Mouse (Mus musculus) left cerebral cortex, postnatal 10 days (tissue): Measurements from ENCODE around the gene Pfkfb2. TPM values are rescaled to one million over a fixed set of nuclear protein-coding genes. Genes with fewer than 3 reads are reported as not detected.
A peak's percentile ranks its signal among the peaks of the same experiment; 100 is the strongest.
"Not testable (repeated sequence)": the region's sequence is repeated elsewhere in the genome, so short reads cannot be mapped to it uniquely, and the experiment has no call there.

Experiments
- DNase-seq, 2 experiments: peaks; one replicate each; pipeline ENCODE4 v3.0.0; 2021 to 2022; ENCODE audit warnings: low spot score in 2 of 2, mixed read lengths in 1 of 2; ENCODE audit errors: extremely low spot score in 1 of 2
- intact Hi-C: fragments of 180-260 bp; cut with DNase I; formaldehyde crosslinking; loops from one replicate; pipeline ENCODE4 v1.15.1; 2025
- total RNA-seq, 2 experiments: library from RNA; stranded (reverse); gene quantifications; 2 replicates each; pipeline ENCODE4 v1.2.3; 2021

The Pfkfb2 gene
- total RNA-seq, 2 experiments from 2014 or later: 42.5 to 43.7 TPM

DNA sequence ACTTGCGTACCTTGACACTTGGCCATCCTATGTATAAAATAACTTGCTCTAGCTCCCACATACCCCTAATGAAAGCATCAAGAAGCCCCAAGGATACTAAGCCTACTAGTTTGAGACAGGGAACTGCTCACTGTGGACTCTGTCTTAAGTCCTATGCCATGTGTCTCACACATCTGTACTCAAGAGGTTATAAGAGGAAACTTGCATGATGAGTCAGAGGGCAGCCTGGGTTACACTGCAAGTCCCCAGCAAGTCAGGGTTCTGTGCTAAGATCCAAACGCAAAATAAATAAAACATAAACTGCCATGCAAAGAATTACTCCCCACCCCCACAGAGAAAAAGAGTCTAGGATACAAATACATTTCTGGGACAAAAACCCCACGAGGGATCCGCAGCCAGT is 15.0 kb downstream of the Pfkfb2 start:
- DNase-seq: no peak
- intact Hi-C loops: no loop called here

DNA sequence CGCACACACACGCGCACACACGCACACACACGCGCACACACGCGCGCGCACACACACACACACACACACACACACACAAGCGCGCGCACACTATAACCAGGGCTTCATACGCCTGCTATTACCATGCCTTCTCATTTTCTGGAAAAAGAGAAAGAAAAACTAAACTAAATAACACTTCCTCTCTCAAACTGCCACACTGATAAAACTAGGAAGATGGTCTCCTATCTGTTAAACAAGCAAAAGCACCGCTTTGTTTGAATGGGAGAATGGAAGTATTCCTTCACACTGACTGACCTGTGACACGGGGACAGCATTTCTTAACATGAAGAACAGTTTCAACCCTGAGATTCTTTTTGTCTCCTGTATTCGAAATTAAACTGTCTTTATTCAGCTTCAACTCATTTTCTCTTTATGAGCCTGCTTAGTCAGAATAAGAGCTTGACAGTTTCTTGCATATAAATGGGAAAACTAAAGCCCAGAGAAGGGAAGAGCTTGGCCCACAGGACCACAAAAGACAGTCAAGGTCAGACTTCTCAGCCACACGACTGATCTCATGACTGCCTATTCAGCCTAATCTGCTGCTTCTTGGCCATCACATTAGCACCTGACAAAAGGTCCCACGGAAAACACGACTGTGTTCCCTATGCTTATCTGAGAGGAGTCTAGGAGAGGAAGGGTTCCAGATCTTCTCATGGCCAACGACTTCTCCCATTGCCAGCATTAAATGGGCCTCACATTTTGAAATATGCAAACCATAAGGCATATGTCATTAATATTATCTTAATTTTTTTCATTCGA is 18.6 kb downstream of the Pfkfb2 start:
- intact Hi-C loops: no loop called here
- no peak for DNase-seq

DNA sequence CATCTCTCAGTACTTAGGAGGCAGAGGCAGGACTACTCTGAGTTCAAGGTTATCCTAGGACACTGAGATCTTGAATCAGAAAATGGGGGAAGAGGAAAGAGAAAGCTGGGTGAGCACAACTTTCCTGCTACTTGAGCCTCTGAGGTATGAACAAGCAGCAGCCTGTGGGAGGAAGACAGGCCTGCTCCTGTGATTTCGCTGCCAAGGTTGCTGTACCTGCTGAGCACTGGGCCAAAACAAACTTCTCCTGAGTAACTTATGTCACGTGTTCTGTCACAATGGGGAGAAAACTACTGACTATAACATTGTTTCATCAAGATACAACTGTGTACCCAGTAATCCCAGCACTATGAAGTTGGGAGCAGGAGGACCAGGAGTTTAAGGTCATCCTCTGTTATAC is 25.4 kb downstream of the Pfkfb2 start:
- DNase-seq: no peak
- intact Hi-C loops: loop anchor here (5.0 kb wide), 1 partner anchor 349 kb away; no protein-coding TSS in a partner anchor

DNA sequence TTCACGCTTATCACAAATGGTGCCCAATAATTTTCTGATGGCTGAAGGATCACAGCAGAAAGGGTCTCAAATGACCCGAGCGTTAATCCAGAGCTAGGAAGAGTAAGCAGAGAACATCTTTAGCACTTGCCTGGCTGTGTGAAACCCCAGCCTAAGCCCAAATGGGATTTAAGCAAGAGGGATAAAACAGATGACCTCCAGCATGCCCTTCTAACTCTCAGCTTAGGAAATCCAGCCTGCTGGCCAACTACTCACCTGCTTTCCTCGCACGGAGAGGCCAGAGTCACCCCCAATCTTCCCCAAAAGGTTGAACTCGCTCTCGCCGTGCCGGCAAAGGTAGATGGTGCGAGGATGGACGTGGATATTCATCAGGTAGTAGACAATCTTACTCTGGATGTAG is 27.1 kb downstream of the Pfkfb2 start:
- no peak for DNase-seq
- intact Hi-C loops: loop anchor here (5.0 kb wide), 1 partner anchor 350 kb away; no protein-coding TSS in a partner anchor

DNA sequence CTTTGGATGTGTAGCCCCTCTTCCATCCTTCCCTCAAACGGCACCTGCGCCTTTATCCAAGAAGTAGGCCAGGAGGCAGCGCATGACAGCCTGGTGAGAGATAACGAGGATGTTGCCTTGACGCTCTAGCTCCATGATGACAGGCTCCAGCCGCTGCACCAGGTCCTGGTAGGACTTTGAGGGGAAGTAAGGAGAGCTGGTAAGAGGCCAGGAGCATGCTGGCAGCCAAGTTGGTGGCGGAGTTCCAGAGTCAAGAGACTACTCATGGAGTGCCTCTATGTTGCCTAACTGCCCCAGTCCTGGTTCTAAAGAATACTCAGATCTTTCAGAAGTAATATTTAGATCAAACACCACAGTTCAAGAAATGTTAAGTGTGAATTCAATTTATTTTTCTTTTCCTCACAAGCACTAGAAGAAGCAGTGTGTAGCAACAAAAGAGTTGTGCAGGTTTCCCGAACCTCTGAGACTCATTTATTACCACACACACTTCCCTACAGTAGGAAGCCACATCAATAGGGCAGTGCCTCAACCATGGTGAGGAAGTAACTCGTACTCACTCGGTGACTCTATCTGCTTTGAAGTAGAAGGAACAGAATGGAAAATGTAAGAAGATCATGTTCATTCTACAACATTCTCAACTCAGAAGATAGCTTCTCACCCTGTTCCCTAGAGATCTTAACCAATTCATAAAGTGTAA is 29.0 kb downstream of the Pfkfb2 start:
- intact Hi-C loops: loop anchor here (5.0 kb wide), 1 partner anchor 352 kb away; no protein-coding TSS in a partner anchor
- DNase-seq: peak; percentile 28 to 46

DNA sequence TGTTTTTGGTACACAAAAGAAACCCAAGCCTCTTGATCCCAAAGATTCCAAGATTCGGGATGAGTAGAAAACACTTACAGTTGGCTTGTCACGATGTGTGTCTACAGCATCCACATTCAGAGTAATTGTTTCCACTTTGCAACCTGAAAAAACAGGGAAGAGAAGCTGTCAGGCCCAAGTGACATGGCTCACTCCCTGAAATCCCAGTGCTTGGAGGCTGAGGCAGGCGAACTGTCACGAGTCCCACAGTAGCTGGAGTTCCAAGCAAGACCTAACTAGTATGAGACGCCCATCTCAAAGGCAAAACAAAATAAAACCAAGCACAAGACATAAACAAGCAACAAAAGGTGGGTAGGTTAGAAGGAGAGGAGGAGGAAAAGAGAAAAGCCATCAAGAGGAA is 30.5 kb downstream of the Pfkfb2 start:
- intact Hi-C loops: no loop called here

DNA sequence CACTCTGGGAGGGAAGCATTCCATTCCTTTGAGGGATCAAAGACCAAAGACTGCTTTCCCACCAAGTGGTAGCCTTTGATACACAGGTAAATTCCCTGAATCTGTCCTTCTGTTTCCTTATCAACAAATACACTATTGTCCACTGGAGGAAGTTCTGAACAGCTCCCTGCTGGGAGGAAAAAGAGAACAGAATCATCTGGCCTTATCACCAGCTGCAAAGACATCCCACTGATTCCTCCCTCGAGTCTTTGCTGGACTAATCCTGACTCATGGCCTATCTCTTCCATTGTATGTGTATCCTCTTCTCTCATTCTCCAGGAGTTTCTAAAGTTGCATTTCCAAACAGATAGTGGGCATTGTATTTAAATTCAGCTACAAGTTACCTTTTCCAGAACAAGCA is 45.1 kb downstream of the Pfkfb2 start:
- intact Hi-C loops: no loop called here
- DNase-seq: no peak

More for the DNA sequence above, 30.5 kb downstream of the Pfkfb2 start:
- DNase-seq: no peak

DNA sequence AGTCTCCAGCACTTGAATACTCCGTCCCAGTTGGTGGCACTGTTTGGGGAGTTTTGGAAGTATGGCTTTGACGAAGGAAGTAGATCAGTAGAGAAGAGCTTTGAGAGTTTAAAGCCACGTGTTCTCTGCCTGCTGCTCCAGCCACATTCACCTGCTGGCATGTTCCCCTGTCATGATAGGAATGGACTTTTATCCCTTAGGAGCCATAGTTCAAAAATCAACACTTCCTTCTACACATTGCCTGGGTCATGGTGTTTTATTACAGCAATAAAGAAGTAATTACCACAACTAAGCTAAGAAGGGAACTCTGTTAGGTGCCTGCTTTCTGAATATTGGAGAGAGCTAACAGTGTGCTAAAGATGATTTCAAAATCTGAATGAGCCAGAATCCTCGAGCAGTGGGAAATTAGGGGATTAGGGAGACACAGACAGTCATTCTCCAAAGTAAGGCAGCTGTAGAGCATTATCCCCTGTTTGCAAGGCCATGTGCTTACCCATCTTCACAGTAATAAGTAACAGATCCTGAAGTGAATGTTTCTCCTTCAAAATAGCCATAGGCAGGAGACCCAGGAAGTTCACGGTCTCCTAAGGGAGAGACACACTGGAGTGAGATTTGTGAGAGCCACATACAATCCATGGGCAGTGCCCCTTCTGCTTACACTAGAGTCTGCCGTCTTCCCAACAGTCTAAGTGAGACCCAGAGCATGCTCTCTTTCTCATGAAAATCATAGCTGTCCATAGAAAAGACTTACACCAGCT is 47.2 kb downstream of the Pfkfb2 start:
- intact Hi-C loops: no loop called here
- DNase-seq: no peak

DNA sequence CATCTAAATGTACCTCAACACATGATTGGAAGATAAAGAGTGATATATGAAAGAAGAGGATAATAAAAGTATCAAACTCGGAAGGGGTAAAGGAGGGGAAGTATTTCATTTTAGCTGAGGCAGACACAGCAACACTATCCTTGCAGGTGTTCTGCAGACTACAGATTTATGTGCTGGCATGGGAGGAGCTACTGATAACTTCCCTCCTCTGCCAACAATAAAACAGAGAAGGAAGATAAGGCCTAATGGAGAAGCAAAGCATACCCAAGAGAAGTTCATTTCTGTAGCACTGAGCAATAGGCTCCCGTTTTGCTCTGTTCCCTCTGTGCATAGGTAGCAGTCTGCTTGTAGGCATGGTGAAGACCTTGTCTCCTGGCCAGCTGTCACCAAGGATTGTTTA is 48.0 kb downstream of the Pfkfb2 start:
- no peak for DNase-seq
- intact Hi-C loops: no loop called here

DNA sequence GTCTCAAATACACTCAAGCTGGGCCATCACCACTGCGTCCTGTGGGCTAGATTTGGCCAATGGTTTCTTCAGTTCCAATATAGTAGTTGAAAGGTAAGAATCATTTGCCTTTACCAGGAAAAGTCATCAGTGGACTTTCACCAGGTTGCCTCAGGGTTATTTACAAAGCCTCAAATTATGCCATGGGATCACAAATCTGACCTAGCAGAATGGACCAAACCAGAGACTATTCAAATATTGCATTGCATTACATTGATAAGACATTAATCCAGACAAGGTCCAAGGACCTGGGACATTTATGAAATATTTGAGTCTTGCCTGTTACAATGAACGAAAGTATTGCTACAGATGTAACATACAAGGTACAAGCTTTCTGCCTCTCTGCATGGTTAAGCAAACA is 50.5 kb downstream of the Pfkfb2 start:
- no peak for DNase-seq
- intact Hi-C loops: no loop called here

DNA sequence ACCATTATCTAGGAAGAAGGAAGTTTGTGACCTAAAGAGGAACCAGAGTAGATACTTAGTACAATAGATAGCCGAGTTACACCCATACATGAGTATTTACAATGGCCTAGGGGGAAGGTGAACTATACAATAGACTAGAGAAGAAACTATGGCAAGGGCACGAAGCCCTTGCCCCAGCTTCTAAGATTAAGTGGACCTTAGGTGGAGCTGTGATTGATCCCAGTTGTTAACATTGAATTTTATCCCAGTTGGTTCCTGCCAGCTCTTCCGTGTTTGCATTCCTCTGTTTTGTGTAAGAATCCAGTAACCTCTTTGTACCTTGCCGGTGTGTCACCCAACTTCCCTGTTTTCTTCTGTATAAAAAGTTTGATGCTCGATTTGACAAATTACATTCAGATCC is 65.5 kb downstream of the Pfkfb2 start:
- intact Hi-C loops, DNase-seq: not testable (repeated sequence)

DNA sequence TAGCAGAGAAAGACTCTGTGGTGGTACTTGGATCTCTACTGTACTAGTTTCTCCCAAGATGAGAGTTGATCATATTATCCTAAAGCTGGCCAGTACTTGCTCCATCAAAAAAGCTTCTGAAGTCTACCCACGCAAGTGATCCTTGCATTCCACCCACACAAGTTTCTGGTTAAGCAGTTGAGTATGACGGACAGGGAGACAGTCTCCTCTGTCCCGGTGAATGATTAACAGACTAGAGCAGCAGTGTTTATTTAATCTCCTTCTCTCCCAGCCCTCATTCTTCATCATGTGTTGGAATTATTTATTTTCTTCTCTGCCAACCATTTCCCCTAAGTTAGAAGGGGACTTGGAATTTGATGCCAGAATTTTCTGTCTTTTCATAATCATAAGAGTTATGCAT is 67.6 kb downstream of the Pfkfb2 start, which contains the start of gene C4bp:
Gene C4bp, minus strand, starts transcription at position 179 of the 400 bp plus-strand sequence.
- intact Hi-C loops: no loop called here
- DNase-seq: no peak

DNA sequence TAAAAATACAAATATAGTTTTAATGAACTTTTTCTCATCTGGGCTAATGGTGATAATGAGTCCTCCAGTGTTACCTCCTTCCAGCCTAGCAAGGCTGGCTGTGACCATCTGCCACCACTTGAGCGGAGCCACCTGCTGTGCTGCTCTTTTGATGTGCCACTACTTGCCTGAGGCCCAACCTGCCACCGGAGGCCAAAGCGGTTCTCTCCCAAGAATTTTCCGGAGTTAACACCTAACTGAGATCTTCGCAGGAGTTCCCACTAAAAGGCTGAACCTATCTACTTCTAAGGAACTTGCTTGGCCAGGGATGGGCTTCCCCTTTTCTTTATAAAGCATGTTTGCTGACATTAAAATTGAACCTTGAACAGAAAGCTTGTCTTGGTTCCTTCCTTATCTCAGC is 69.4 kb downstream of the Pfkfb2 start:
- DNase-seq, intact Hi-C loops: not testable (repeated sequence)

DNA sequence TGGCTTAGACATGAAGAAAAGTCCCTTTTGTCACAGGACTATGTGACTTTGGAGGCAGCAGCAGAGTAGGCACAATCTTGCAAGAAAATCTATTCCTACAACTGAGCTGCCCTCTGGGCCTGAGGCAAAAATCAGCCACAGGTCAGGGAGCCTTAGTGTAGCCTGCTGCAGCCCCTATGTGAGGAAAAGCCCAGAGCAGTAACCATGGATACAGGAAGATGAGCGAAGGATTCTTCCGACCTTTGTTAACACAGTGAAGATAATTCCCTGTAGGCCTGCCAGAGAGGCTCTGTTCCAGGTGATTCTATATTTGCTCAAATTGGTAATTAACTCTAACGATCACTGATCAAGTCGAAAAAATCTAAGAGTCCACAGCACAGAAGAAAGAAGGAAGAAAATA is 85.0 kb downstream of the Pfkfb2 start:
- intact Hi-C loops: no loop called here
- DNase-seq: no peak

DNA sequence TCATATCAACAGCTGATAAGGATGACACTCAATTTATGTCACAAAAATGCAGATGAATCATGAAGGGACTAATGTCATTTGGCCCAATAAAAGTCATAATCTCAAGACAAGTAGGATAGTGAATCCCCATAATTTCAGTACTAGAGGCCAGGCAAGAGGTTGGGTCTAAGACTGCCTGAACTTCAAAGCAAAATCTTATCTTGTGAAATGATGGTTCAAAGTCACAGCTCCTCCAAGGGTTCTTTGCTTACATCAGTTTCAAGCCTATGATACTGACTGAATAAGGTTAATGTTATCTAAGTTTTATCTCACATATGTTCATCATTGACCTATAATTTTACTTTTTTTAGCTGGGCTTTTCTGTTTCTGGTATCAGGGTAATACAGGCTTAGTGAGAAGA is 88.1 kb downstream of the Pfkfb2 start:
- intact Hi-C loops: no loop called here

More for the DNA sequence above, 88.1 kb downstream of the Pfkfb2 start:
- DNase-seq: no peak

Other genes starting within 250 kb of the Pfkfb2 start
- gene Zp3r, start 99.6 kb downstream of the Pfkfb2 start, total RNA-seq: not detected
- not detected for gene C4bp, start 67.6 kb downstream of the Pfkfb2 start, total RNA-seq
- gene Gm29427, start 13.5 kb downstream of the Pfkfb2 start, total RNA-seq: not detected
- gene Yod1, start 11.9 kb downstream of the Pfkfb2 start, total RNA-seq: 10 to 100 TPM; 10.3 to 10.4 TPM
- 1 to 10 TPM in 1 of 2 experiments, under 1 TPM in 1; 0.92 to 1.0 TPM for gene AA986860, start 2.7 kb upstream of the Pfkfb2 start, total RNA-seq
- not detected for gene Fcamr, start 71.6 kb upstream of the Pfkfb2 start, total RNA-seq
- under 1 TPM; 0.08 to 0.21 TPM for gene Pigr, start 97.4 kb upstream of the Pfkfb2 start, total RNA-seq
- gene Fcmr, start 136.4 kb upstream of the Pfkfb2 start, total RNA-seq: under 1 TPM in 1 of 2 experiments, not detected in 1; 0.79 TPM
- not detected for gene Il24, start 158.2 kb upstream of the Pfkfb2 start, total RNA-seq
- gene Il20, start 182.2 kb upstream of the Pfkfb2 start, total RNA-seq: not detected
- gene Il19, start 210.9 kb upstream of the Pfkfb2 start, total RNA-seq: not detected